Mouse (Mus musculus): ENCODE results near the gene Cep295. TPM values are rescaled to one million over a fixed set of nuclear protein-coding genes. Genes with fewer than 3 reads are reported as not detected.

Gene Cep295
- 1.6 and 4.0 TPM in 2 replicates for polyA plus RNA-seq (2012; ENCODE audit: low replicate concordance)

DNA sequence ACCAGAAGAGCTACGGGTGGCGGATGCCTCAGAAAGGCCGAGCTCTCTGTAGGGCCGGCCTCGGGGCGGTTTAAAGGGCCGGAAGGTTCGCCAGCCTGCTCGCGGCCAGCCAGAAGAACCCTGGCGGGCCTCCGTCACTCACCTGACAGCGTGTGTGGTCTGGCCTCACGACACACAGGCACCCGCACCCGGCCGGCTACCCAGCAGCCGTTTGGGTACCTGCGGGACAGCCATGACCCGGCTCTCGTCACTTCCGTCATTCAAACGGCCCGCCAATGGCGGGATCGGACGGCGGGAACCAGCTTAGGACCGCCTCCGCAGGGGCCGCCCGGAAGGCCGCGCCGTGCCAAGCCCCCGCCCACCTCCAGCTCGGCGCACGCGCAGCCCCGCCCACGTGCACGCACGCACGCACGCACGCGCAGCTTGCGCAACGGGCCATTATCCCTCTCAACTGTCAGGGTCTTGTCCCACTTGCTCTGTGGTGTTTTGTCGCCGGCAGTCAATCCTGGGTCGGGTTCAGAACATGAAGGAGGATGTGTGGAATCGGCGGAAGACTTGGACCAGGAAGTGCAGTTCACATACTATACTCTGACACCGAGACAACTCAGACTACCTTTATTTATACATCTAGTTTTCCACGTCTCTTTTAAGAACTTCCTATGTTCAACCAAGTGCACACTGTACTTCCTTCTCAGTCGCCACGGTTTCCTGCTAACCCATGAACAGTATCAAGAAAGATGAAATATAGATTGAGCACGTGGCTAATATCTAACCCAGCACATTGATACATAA, at the start of gene Cep295:
TSS of gene Cep295 (minus strand) at position 305 of the 792 bp plus-strand sequence.

DNA sequence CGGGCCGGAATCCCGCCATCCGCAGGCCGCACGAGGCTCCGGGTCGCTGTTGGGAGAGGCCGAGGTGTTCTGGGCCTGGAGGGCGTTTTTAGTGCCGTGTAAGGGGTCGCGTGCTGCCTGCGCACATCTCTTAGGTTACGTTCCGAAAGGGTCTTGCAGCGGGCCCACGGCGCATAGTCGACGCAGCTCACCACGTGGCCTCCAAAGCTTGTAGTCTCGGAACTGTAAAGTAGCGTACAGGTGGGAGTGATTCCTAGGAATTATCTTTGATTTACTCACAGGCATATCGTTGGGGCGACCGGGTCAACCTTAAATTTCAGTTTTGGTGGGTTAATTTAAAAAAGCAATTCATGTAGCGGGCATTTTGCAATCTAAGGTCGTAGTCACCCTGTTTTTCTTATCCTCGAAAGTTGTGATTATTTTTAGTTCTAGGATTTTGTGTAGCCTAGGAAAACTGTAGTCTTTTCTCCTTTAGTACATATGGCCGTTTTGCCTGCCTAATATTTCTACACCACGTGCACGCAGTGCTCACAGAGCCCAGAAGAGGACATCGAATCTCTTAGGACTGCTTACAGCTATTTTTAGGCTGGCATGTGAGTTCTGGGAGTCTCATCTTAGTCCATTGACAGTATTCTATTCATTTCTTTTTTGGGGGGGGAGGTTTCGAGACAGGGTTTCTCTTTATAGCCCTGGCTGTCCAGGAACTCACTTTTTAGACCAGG, 51.0 kb downstream of the Cep295 start, which contains the start of gene 4931406C07Rik:
TSS of gene 4931406C07Rik (minus strand) at position 51 of the 722 bp plus-strand sequence.

GRCm38 (mm10) chr9:15305503-15306397, 51.8 kb downstream of the Cep295 start, which contains the start of gene Taf1d:
TSS of gene Taf1d (plus strand) at chr9:15306214.

DNA sequence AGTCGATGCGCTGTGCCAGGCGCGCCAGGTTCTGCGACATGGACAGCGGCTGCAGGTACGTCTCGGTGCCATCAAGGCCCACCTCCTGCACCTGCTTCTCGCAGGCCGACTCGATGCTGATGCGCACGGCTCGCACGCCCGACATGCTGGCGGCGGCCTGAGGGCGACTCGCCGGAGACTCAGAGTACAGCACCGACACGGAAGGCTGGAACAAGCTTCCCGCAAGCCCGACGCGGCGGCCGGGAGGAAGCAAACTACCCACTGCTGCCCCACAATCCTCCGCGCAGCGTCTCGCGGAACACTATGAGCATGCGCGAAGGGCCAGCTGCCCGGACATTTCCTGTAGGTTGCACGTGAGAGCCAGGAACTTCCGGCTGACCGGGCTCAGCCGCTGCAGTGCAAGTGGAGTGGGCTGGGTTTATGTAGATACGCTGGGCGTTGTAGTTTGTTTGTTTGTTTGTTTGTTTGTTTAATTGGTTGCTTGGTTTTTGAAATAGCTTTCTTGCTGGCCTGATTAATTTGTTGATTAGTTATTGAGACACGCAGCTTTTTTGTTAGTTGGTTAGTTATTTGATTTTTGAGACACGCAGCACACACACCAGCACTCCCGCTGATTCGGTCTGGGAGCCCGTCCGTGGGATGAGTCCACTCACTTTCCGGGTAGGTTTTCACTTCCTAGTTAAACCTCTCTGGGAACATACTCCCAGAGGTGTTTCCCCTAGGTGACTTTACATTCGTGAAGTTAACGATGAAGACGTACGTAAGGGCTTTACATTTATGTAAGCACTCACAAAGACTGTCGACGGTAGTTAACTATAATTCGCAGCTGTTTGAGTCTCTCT, 77.7 kb downstream of the Cep295 start, which contains the start of gene Med17:
TSS of gene Med17 (minus strand) at position 283 of the 842 bp plus-strand sequence.

Other genes with a start within 250 kb of the Cep295 start
- gene Hephl1, start 245.7 kb downstream of the Cep295 start, polyA plus RNA-seq (2012; ENCODE audit: low replicate concordance): not detected in 2 replicates
- gene Vstm5, start 118.7 kb downstream of the Cep295 start, polyA plus RNA-seq (2012; ENCODE audit: low replicate concordance): 0.08 TPM in 1 of 2 replicates, not detected in the other
- gene Med17, start 77.9 kb downstream of the Cep295 start, polyA plus RNA-seq (2012; ENCODE audit: low replicate concordance): 11.7 and 12.0 TPM in 2 replicates
- gene Taf1d, start 51.6 kb downstream of the Cep295 start, polyA plus RNA-seq (2012; ENCODE audit: low replicate concordance): 4.3 and 14.3 TPM in 2 replicates
- gene 4931406C07Rik, start 51.3 kb downstream of the Cep295 start, polyA plus RNA-seq (2012; ENCODE audit: low replicate concordance): 1.6 and 3.2 TPM in 2 replicates
- gene Smco4, start 135.6 kb upstream of the Cep295 start, polyA plus RNA-seq (2012; ENCODE audit: low replicate concordance): 15.1 and 24.3 TPM in 2 replicates

Data from hematopoietic multipotent progenitor cell, adult 10-12 weeks (in vitro differentiated cells).